Mouse (Mus musculus) lung, adult 2 months (tissue): Measurements from ENCODE around the gene Bloc1s2.

ENCODE experiments used
- CTCF ChIP-seq: fragments of 200-500 bp; IDR thresholded peaks from 2 replicates; pipeline ENCODE4 v1.5.1; 2011; ENCODE audit warnings: mild to moderate bottlenecking, low read length, control low read depth; ENCODE audit not compliant: insufficient read depth
- POLR2A ChIP-seq: fragments of 200-500 bp; IDR thresholded peaks from 2 replicates; pipeline ENCODE4 v1.6.1; 2011; ENCODE audit warnings: low read depth, mild to moderate bottlenecking, control low read depth, low read length, borderline replicate concordance; ENCODE audit errors: extremely low read depth

GRCm38 (mm10) chr19:44127729-44128497 lies 18.3 kb downstream of the Bloc1s2 start:
- no peak for TF ChIP-seq POLR2A
- no peak for TF ChIP-seq CTCF
